Mouse (Mus musculus) kidney, embryonic 16.5 days (tissue): ENCODE results near the gene Intu. TPM values are rescaled to one million over a fixed set of nuclear protein-coding genes. Genes with fewer than 3 reads are reported as not detected.

ENCODE experiments used
- ATAC-seq: fragments of 200-750 bp; cut with Nextera tagmentation; 2 replicates; pipeline ENCODE4 v1.8.0; 2017; ENCODE audit warnings: moderate TSS enrichment; ENCODE audit not compliant: low FRiP score, low TSS enrichment
- H3K27ac ChIP-seq: fragments of 300-500 bp; sonication (generic); 2 replicates; pipeline ENCODE4 v1.5.1; 2014; ENCODE audit warnings: low read length
- H3K27me3 ChIP-seq: fragments of 300-500 bp; sonication (generic); 2 replicates; pipeline ENCODE4 v1.6.1; 2014; ENCODE audit warnings: low read length, control low read depth, mixed read lengths; ENCODE audit not compliant: insufficient read depth
- H3K36me3 ChIP-seq: fragments of 300-500 bp; sonication (generic); 2 replicates; pipeline ENCODE4 v1.6.1; 2014; ENCODE audit warnings: low read length, control low read depth, mixed read lengths; ENCODE audit not compliant: insufficient read depth
- H3K4me1 ChIP-seq: fragments of 300-500 bp; sonication (generic); 2 replicates; pipeline ENCODE4 v1.6.1; 2014; ENCODE audit warnings: low read length, control low read depth, mixed read lengths; ENCODE audit not compliant: insufficient read depth
- H3K4me2 ChIP-seq: fragments of 300-500 bp; sonication (generic); replicated peaks from 2 replicates; pipeline ENCODE4 v1.6.1; 2014; ENCODE audit warnings: low read depth, low read length
- H3K4me3 ChIP-seq: fragments of 300-500 bp; sonication (generic); 2 replicates; pipeline ENCODE4 v1.5.1; 2014; ENCODE audit warnings: mild to moderate bottlenecking, low read length
- H3K9ac ChIP-seq: fragments of 300-500 bp; sonication (generic); replicated peaks from 2 replicates; pipeline ENCODE4 v1.6.1; 2014; ENCODE audit warnings: low read length
- H3K9me3 ChIP-seq: fragments of 300-500 bp; sonication (generic); 2 replicates; pipeline ENCODE4 v1.6.1; 2016; ENCODE audit warnings: low read length, control low read depth
- WGBS: fragments of 180-500 bp; shearing (Covaris S2); extraction: QIAGEN DNeasy Blood & Tissue Kit; methylation state at CpG from one replicate; pipeline ENCODE4 v1.1.7; 2014; 5-methylcytosine and 5-hydroxymethylcytosine counted together
- polyA plus RNA-seq: library from polyadenylated mRNA; unstranded; fragments of >200 nt; fragmentation: Nextera tagmentation; extraction: Ambion mirVana; gene quantifications from 2 replicates; pipeline ENCODE4 v1.2.1, GENCODE M21; 2015

The Intu gene
- polyA plus RNA-seq, 1 experiment from 2014 or later, result 3.1 TPM

- Histone ChIP-seq H3K9ac (no peak overlapping the region), H3K4me2 (no peak overlapping the region), H3K4me3 (no peak overlapping the region), H3K4me1 (no peaks in the 10 kb centered on the region), H3K27me3 (no peaks in the 10 kb centered on the region), H3K27ac (no peak overlapping the region), H3K9me3 (no peaks in the 10 kb centered on the region), H3K36me3 (no peaks in the 10 kb centered on the region)
- WGBS, result 43% methylated on average over 6 of the region's 6 CpGs
- no peak for ATAC-seq
Measured at GRCm38 (mm10) chr3:40510567-40510966, 20.5 kb upstream of the Intu start.

- Histone ChIP-seq H3K4me3 (no peak overlapping the region), H3K36me3 (no peaks in the 10 kb centered on the region), H3K4me2 (no peak overlapping the region), H3K27me3 (no peaks in the 10 kb centered on the region), H3K9ac (no peak overlapping the region), H3K9me3 (no peaks in the 10 kb centered on the region), H3K27ac (no peak overlapping the region), H3K4me1 (no peaks in the 10 kb centered on the region)
- 82% methylated on average over 13 of the region's 13 CpGs for WGBS
- ATAC-seq, result no peak
Measured at GRCm38 (mm10) chr3:40512936-40513829, 17.9 kb upstream of the Intu start.

GRCm38 (mm10) chr3:40518240-40518639, 12.8 kb upstream of the Intu start:
- Histone ChIP-seq H3K4me2 (no peak overlapping the region), H3K27ac (no peak overlapping the region), H3K36me3 (no peaks in the 10 kb centered on the region), H3K9me3 (no peaks in the 10 kb centered on the region), H3K4me1 (no peaks in the 10 kb centered on the region), H3K27me3 (no peaks in the 10 kb centered on the region), H3K9ac (no peak overlapping the region), H3K4me3 (no peak overlapping the region)
- WGBS, result 74% methylated on average over 3 of the region's 3 CpGs
- ATAC-seq, result no peak

GRCm38 (mm10) chr3:40519555-40519954, 11.5 kb upstream of the Intu start:
- H3K4me3 ChIP-seq, result no peak overlapping the region
- no peaks in the 10 kb centered on the region for H3K9me3 ChIP-seq
- no peaks in the 10 kb centered on the region for H3K27me3 ChIP-seq
- H3K27ac ChIP-seq, result no peak overlapping the region
- H3K9ac ChIP-seq, result no peak overlapping the region
- no peaks in the 10 kb centered on the region for H3K36me3 ChIP-seq
- WGBS, result 75% methylated on average over 3 of the region's 3 CpGs
- no peak for ATAC-seq
- no peak overlapping the region for H3K4me2 ChIP-seq
- H3K4me1 ChIP-seq, result no peaks in the 10 kb centered on the region

- no peaks in the 10 kb centered on the region for H3K9me3 ChIP-seq
- no peak overlapping the region for H3K27ac ChIP-seq
- 98% methylated on average over 3 of the region's 3 CpGs for WGBS
- H3K27me3 ChIP-seq, result no peaks in the 10 kb centered on the region
- no peaks in the 10 kb centered on the region for H3K36me3 ChIP-seq
- H3K4me1 ChIP-seq, result no peaks in the 10 kb centered on the region
- H3K4me2 ChIP-seq, result no peak overlapping the region
- no peak for ATAC-seq
- no peak overlapping the region for H3K4me3 ChIP-seq
- no peak overlapping the region for H3K9ac ChIP-seq
Measured at GRCm38 (mm10) chr3:40520567-40520966, 10.5 kb upstream of the Intu start.

- Histone ChIP-seq H3K4me2 (peak overlapping the region; percentile 11; the same call in 1 of the 2 replicates), H3K36me3 (no peaks in the 10 kb centered on the region), H3K27me3 (no peaks in the 10 kb centered on the region), H3K27ac (no peak overlapping the region), H3K4me1 (peaks cover 5% of the 10 kb centered on the region), H3K9ac (no peak overlapping the region), H3K9me3 (no peaks in the 10 kb centered on the region), H3K4me3 (no peak overlapping the region)
- whole genome bisulfite sequencing, result 27% methylated on average over 6 of the region's 6 CpGs
- ATAC-seq, result no peak
Measured at GRCm38 (mm10) chr3:40522446-40522845, 8.6 kb upstream of the Intu start.

- no peak for ATAC-seq
- H3K4me1 ChIP-seq, result peaks cover 8% of the 10 kb centered on the region
- WGBS, result 56% methylated on average over 14 of the region's 14 CpGs
- no peaks in the 10 kb centered on the region for H3K9me3 ChIP-seq
- H3K27ac ChIP-seq, result no peak overlapping the region
- no peaks in the 10 kb centered on the region for H3K27me3 ChIP-seq
- no peaks in the 10 kb centered on the region for H3K36me3 ChIP-seq
- no peak overlapping the region for H3K9ac ChIP-seq
- H3K4me2 ChIP-seq, result peak overlapping the region; percentile 11; the same call in 1 of the 2 replicates
- no peak overlapping the region for H3K4me3 ChIP-seq
Measured at GRCm38 (mm10) chr3:40522846-40523245, 8.2 kb upstream of the Intu start.

- H3K27ac ChIP-seq, result no peak overlapping the region
- no peaks in the 10 kb centered on the region for H3K36me3 ChIP-seq
- ATAC-seq, result peak; percentile 61; the same call in 1 of the 2 replicates
- H3K9ac ChIP-seq, result 0 out of 2 replicates have a peak overlapping the region, but pooled peaks have one; percentile 25
- peak overlapping the region; percentile 22 for H3K4me2 ChIP-seq
- H3K9me3 ChIP-seq, result no peaks in the 10 kb centered on the region
- H3K4me3 ChIP-seq, result no peak overlapping the region
- H3K4me1 ChIP-seq, result peaks cover 8% of the 10 kb centered on the region
- no peaks in the 10 kb centered on the region for H3K27me3 ChIP-seq
- WGBS, result 20% methylated on average over 7 of the region's 7 CpGs
Measured at GRCm38 (mm10) chr3:40523371-40523783, 7.7 kb upstream of the Intu start.

GRCm38 (mm10) chr3:40524841-40525240, 6.2 kb upstream of the Intu start:
- no peaks in the 10 kb centered on the region for H3K27me3 ChIP-seq
- ATAC-seq, result no peak
- peaks cover 5% of the 10 kb centered on the region; the same call in 1 of the 2 replicates for H3K9me3 ChIP-seq
- H3K4me3 ChIP-seq, result no peak overlapping the region
- H3K27ac ChIP-seq, result no peak overlapping the region
- H3K4me2 ChIP-seq, result no peak overlapping the region
- H3K4me1 ChIP-seq, result peaks cover 8% of the 10 kb centered on the region
- H3K9ac ChIP-seq, result no peak overlapping the region
- WGBS, result 86% methylated on average over 7 of the region's 7 CpGs
- H3K36me3 ChIP-seq, result no peaks in the 10 kb centered on the region

GRCm38 (mm10) chr3:40525341-40525740, 5.7 kb upstream of the Intu start:
- no peaks in the 10 kb centered on the region for H3K36me3 ChIP-seq
- no peaks in the 10 kb centered on the region for H3K27me3 ChIP-seq
- no peak for ATAC-seq
- no peak overlapping the region for H3K27ac ChIP-seq
- 17% methylated on average over 4 of the region's 4 CpGs for WGBS
- H3K4me2 ChIP-seq, result no peak overlapping the region
- no peak overlapping the region for H3K4me3 ChIP-seq
- H3K9me3 ChIP-seq, result peaks cover 5% of the 10 kb centered on the region; the same call in 1 of the 2 replicates
- peaks cover 8% of the 10 kb centered on the region for H3K4me1 ChIP-seq
- H3K9ac ChIP-seq, result no peak overlapping the region
